ENCODE assay signal across 15 mouse cellular contexts in genomic region chr16:46878739-46879138, GRCm38 (mm10).
A peak's percentile ranks its signal among the peaks of the same experiment; 100 is the strongest.
DNase-seq lines count a peak whose midpoint lies in the region.
"Had no signal": no experiment of that assay in that cellular context is flagged by ENCODE, and none has a peak within 500 bp of the region (broad histone marks: within the 10 kb centered on the region; RNA-seq: fewer than 3 reads in every experiment).

No protein-coding gene starts in this region.

- peak; percentile 3 to 24 for DNase-seq in frontal cortex, postnatal 36 days (ENCODE audit: low spot score in 2 of 2)
- DNase-seq in frontal cortex, postnatal 10 days (ENCODE audit: low spot score in 2 of 2), result no peak
- DNase-seq in right cerebral cortex, adult 18-20 months, result peak; percentile 14
- no peak for DNase-seq in right cerebral cortex, postnatal 14 days
- DNase-seq in telencephalon, adult 2 months (ENCODE audit: low read depth, low spot score), result peak; percentile 16
- DNase-seq in cerebellum, postnatal 4 days (ENCODE audit: low spot score in 2 of 2), result no peak
- DNase-seq: adrenal gland, adult 2 months; adrenal gland, postnatal 10 days; adrenal gland, postnatal 25 days; cerebellum, adult 11-12 months; cerebellum, adult 2 months; cerebellum, adult 9-10 months; cerebellum, postnatal 10 days; cerebellum, postnatal 25 days; embryo, embryonic 11 days had no signal

Comparison
In these comparisons a context has a peak if more than half of its experiments do, and no peak if none do; other contexts are left out.
1. DNase-seq: peak in frontal cortex, postnatal 36 days (2 of 2), right cerebral cortex, adult 18-20 months (single experiment) and telencephalon, adult 2 months (single experiment); none in frontal cortex, postnatal 10 days (0 of 2), right cerebral cortex, postnatal 14 days (single experiment) and cerebellum, postnatal 4 days (0 of 2).